Mouse (Mus musculus): ENCODE measurements around the gene Atf1. TPM values are rescaled to one million over a fixed set of nuclear protein-coding genes. Genes with fewer than 3 reads are reported as not detected.

The Atf1 gene
- total and polyA plus RNA-seq, 3 experiments, result 41.8 to 854 (median 183) TPM

- no peaks in the 10 kb centered on the region for H3K4me1 ChIP-seq (ENCODE audit: control insufficient read depth in 1 of 2, insufficient read depth in 2 of 2, low read length in 2 of 2)
- no peaks in the 10 kb centered on the region for H3K79me2 ChIP-seq (ENCODE audit: control insufficient read depth, insufficient read depth, low read length, poor library complexity)
- H3K27me3 ChIP-seq (ENCODE audit: control insufficient read depth in 1 of 2, insufficient read depth in 2 of 2, low read length in 2 of 2), result no peaks in the 10 kb centered on the region
- H3K9me3 ChIP-seq (replicated peaks; ENCODE audit: insufficient read depth, low read length), result no peaks in the 10 kb centered on the region
- H3K36me3 ChIP-seq (ENCODE audit: control insufficient read depth in 1 of 2, insufficient read depth in 2 of 2, low read length in 2 of 2), result peaks cover 0 to 4% of the 10 kb centered on the region in 2 experiments; a peak in 1 of 4 replicates
- H3K27ac ChIP-seq (ENCODE audit: control insufficient read depth, low read depth, low read length), result no peak overlapping the region
- H3K4me3 ChIP-seq (ENCODE audit: control insufficient read depth in 1 of 2, insufficient read depth in 1 of 2, low read depth in 2 of 2, low read length in 2 of 2), result no peak overlapping the region
- no peak overlapping the region for H3K9ac ChIP-seq (ENCODE audit: control insufficient read depth, low read depth, low read length, poor library complexity, severe bottlenecking)
- peak; percentile 72 for DNase-seq (ENCODE audit: low read depth, low spot score)
- TF ChIP-seq ELF1 (IDR thresholded peaks at IDR 0.05; ENCODE audit: low read depth, low read length) (no peak), CTCF (IDR thresholded peaks at IDR 0.05 in 2 of 3, conservative IDR thresholded peaks at IDR 0.05 in 1 of 3; ENCODE audit: control insufficient read depth in 1 of 3, insufficient read depth in 1 of 3, low read depth in 2 of 3, low read length in 3 of 3, poor library complexity in 1 of 3, severe bottlenecking in 1 of 3) (peak; percentile 27 to 83 (median 37); a peak in 5 of 6 replicates), RAD21 (IDR thresholded peaks at IDR 0.05; ENCODE audit: low read depth, low read length) (peak; percentile 75), ZNF384 (IDR thresholded peaks at IDR 0.05; ENCODE audit: low read depth, low read length) (peak; percentile 21; the same call in 1 of the 2 replicates), NRF1 (IDR thresholded peaks at IDR 0.05; ENCODE audit: insufficient read depth, low read depth, low read length, poor library complexity, severe bottlenecking) (no peak), MYC (IDR thresholded peaks at IDR 0.05; ENCODE audit: low read depth, low read length) (0 out of 2 replicates have a peak, but pooled peaks have one; percentile 51), TAL1 (IDR thresholded peaks at IDR 0.05; ENCODE audit: low read length) (no peak), ZC3H11A (IDR thresholded peaks at IDR 0.05; ENCODE audit: low read depth, low read length) (peak; percentile 73), SMC3 (IDR thresholded peaks at IDR 0.05; ENCODE audit: low read depth, low read length) (peak; percentile 82), MXI1 (IDR thresholded peaks at IDR 0.05; ENCODE audit: low read depth, low read length) (no peak)
These were observed 35.8 kb downstream of the Atf1 start for GRCm38 (mm10) chr15:100263246-100263905.

- no peaks in the 10 kb centered on the region for H3K36me3 ChIP-seq (ENCODE audit: control insufficient read depth in 1 of 2, insufficient read depth in 2 of 2, low read length in 2 of 2)
- no peak for TF ChIP-seq CTCF (IDR thresholded peaks at IDR 0.05 in 2 of 3, conservative IDR thresholded peaks at IDR 0.05 in 1 of 3; ENCODE audit: control insufficient read depth in 1 of 3, insufficient read depth in 1 of 3, low read depth in 2 of 3, low read length in 3 of 3, poor library complexity in 1 of 3, severe bottlenecking in 1 of 3)
- TF ChIP-seq BHLHE40 (IDR thresholded peaks at IDR 0.05; ENCODE audit: borderline replicate concordance, low read depth, low read length), result no peak
- no peak for TF ChIP-seq SMC3 (IDR thresholded peaks at IDR 0.05; ENCODE audit: low read depth, low read length)
- TF ChIP-seq ELF1 (IDR thresholded peaks at IDR 0.05; ENCODE audit: low read depth, low read length), result no peak
- no peak for TF ChIP-seq SIN3A (IDR thresholded peaks at IDR 0.05; ENCODE audit: low read length)
- TF ChIP-seq POLR2AphosphoS2 (IDR thresholded peaks at IDR 0.05; ENCODE audit: low read length), result no peak
- no peak for TF ChIP-seq CHD2 (IDR thresholded peaks at IDR 0.05; ENCODE audit: low read length)
- no peak for TF ChIP-seq TBP (IDR thresholded peaks at IDR 0.05; ENCODE audit: low read depth, low read length)
- no peak for TF ChIP-seq NELFE (IDR thresholded peaks at IDR 0.05; ENCODE audit: low read depth, low read length)
- TF ChIP-seq HCFC1 (IDR thresholded peaks at IDR 0.05; ENCODE audit: low read depth, low read length), result no peak
- no peak for TF ChIP-seq NRF1 (IDR thresholded peaks at IDR 0.05; ENCODE audit: insufficient read depth, low read depth, low read length, poor library complexity, severe bottlenecking)
- TF ChIP-seq ETS1 (IDR thresholded peaks at IDR 0.05; ENCODE audit: low read depth, low read length), result no peak
- no peak for TF ChIP-seq TAL1 (IDR thresholded peaks at IDR 0.05; ENCODE audit: low read length)
- DNase-seq (ENCODE audit: low read depth, low spot score), result no peak
- no peaks in the 10 kb centered on the region for H3K79me2 ChIP-seq (ENCODE audit: control insufficient read depth, insufficient read depth, low read length, poor library complexity)
- H3K4me1 ChIP-seq (ENCODE audit: control insufficient read depth in 1 of 2, insufficient read depth in 2 of 2, low read length in 2 of 2), result no peaks in the 10 kb centered on the region
- no peak overlapping the region for H3K9ac ChIP-seq (ENCODE audit: control insufficient read depth, low read depth, low read length, poor library complexity, severe bottlenecking)
- no peak overlapping the region for H3K27ac ChIP-seq (ENCODE audit: control insufficient read depth, low read depth, low read length)
- H3K9me3 ChIP-seq (replicated peaks; ENCODE audit: insufficient read depth, low read length), result no peaks in the 10 kb centered on the region
- no peak overlapping the region for H3K4me3 ChIP-seq (ENCODE audit: control insufficient read depth in 1 of 2, insufficient read depth in 1 of 2, low read depth in 2 of 2, low read length in 2 of 2)
- no peaks in the 10 kb centered on the region for H3K27me3 ChIP-seq (ENCODE audit: control insufficient read depth in 1 of 2, insufficient read depth in 2 of 2, low read length in 2 of 2)
These were observed 38.1 kb downstream of the Atf1 start for GRCm38 (mm10) chr15:100265586-100266325.

All from MEL (cell line).